Mouse (Mus musculus) layer of hippocampus, adult 2 months (tissue): Measurements from ENCODE around the gene Obsl1. TPM values are rescaled to one million over a fixed set of nuclear protein-coding genes. Genes with fewer than 3 reads are reported as not detected.

Experiments
- DNase-seq, 2 experiments: peaks; one replicate each; pipeline ENCODE4 v3.0.0; 2022; ENCODE audit warnings: low spot score in 2 of 2
- H3K27ac ChIP-seq: fragments of 200-600 bp; 2 replicates; pipeline ENCODE4 v1.8.1; 2022
- H3K4me3 ChIP-seq: fragments of 200-600 bp; 2 replicates; pipeline ENCODE4 v1.8.1; 2022; ENCODE audit warnings: mild to moderate bottlenecking
- CTCF ChIP-seq: fragments of 200-600 bp; conservative IDR thresholded peaks from 2 replicates; pipeline ENCODE4 v1.8.1; 2022; ENCODE audit warnings: antibody characterized with exemption, mild to moderate bottlenecking, moderate library complexity
- long read RNA-seq, 2 experiments: library from polyadenylated mRNA; stranded (forward); transcript quantifications; one replicate each; pipeline ENCODE4 v2.0.0; 2021; ENCODE audit warnings: borderline mapping rate in 2 of 2
- total RNA-seq, 2 experiments: library from RNA; stranded (reverse); gene quantifications; 2 replicates each; pipeline ENCODE4 v1.2.3; 2021

Obsl1 gene
- 10 to 100 TPM; 20.6 to 25.9 TPM for total RNA-seq
- long read RNA-seq, experiment 1, full-length matches to known transcripts: 4 of 13 reads
- long read RNA-seq, experiment 1, partial matches to known transcripts: 4 of 13 reads
- long read RNA-seq, experiment 1, other reads (novel, unspliced or antisense): 5 of 13 reads
- long read RNA-seq, experiment 2, full-length matches to known transcripts: 5 of 19 reads
- long read RNA-seq, experiment 2, partial matches to known transcripts: 7 of 19 reads
- long read RNA-seq, experiment 2, other reads (novel, unspliced or antisense): 7 of 19 reads

GRCm38 (mm10) chr1:75505956-75506831 lies at the start of gene Obsl1:
Gene Obsl1, minus strand, starts transcription at chr1:75506452.
- peak in 1 of 2 experiments; percentile 49 for DNase-seq
- peak within 1 kb of the TSS; percentile 84 for H3K4me3 ChIP-seq
- no peak for TF ChIP-seq CTCF
- H3K27ac ChIP-seq: peak within 1 kb of the TSS; percentile 94

DNA sequence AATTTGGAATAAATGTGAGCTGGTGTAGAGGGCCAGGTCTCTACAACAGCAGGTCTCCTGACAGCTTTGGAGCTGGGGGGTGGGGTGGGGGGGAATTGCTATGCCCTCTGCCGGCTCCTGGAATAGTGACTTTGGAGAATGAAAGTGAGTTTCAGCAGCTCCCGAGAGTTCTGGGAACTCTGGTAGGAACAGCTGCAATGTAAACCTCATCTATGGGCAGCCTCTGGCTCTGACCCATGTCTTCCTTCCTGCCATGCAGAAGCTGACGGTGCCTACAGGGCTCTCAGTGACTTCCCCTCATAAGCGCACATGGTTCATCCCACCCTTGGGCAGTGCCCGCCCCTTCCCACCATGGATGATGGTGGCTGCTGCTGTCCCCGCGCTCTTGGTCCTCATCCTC lies 49.4 kb upstream of the Obsl1 start:
- no peak for DNase-seq
- 0 out of 2 replicates have a peak, but pooled peaks have one; percentile 7 for TF ChIP-seq CTCF
- peak overlapping the region; percentile 64 for H3K27ac ChIP-seq
- H3K4me3 ChIP-seq: no peak overlapping the region

- no peak for DNase-seq
- TF ChIP-seq CTCF: no peak
- no peak overlapping the region for H3K27ac ChIP-seq
- no peak overlapping the region for H3K4me3 ChIP-seq
Measured at GRCm38 (mm10) chr1:75550586-75550985, 44.3 kb upstream of the Obsl1 start.

GRCm38 (mm10) chr1:75549289-75550279 lies 43.3 kb upstream of the Obsl1 start:
- Histone ChIP-seq H3K4me3 (no peak overlapping the region), H3K27ac (no peak overlapping the region)
- no peak for DNase-seq
- no peak for TF ChIP-seq CTCF

- no peak for TF ChIP-seq CTCF
- no peak overlapping the region for H3K27ac ChIP-seq
Measured at GRCm38 (mm10) chr1:75548871-75549270, 42.6 kb upstream of the Obsl1 start.

GRCm38 (mm10) chr1:75548083-75548482 lies 41.8 kb upstream of the Obsl1 start:
- no peak for DNase-seq
- Histone ChIP-seq H3K4me3 (no peak overlapping the region), H3K27ac (no peak overlapping the region)
- TF ChIP-seq CTCF: no peak

More at GRCm38 (mm10) chr1:75548871-75549270, 42.6 kb upstream of the Obsl1 start:
- H3K4me3 ChIP-seq: no peak overlapping the region
- DNase-seq: no peak

GRCm38 (mm10) chr1:75547351-75547750 lies 41.1 kb upstream of the Obsl1 start:
- TF ChIP-seq CTCF: no peak
- Histone ChIP-seq H3K27ac (peak overlapping the region; percentile 97; the same call in 1 of the 2 replicates), H3K4me3 (peak overlapping the region; percentile 66)
- DNase-seq: no peak

GRCm38 (mm10) chr1:75545965-75546956 lies 40.0 kb upstream of the Obsl1 start, which contains the start of gene Slc4a3:
Gene Slc4a3, plus strand, starts transcription at chr1:75546266.
- DNase-seq: peak; percentile 47 to 51
- H3K4me3 ChIP-seq: peak within 1 kb of the TSS; percentile 66
- peak within 1 kb of the TSS; percentile 97 for H3K27ac ChIP-seq
- TF ChIP-seq CTCF: peak; percentile 63

DNA sequence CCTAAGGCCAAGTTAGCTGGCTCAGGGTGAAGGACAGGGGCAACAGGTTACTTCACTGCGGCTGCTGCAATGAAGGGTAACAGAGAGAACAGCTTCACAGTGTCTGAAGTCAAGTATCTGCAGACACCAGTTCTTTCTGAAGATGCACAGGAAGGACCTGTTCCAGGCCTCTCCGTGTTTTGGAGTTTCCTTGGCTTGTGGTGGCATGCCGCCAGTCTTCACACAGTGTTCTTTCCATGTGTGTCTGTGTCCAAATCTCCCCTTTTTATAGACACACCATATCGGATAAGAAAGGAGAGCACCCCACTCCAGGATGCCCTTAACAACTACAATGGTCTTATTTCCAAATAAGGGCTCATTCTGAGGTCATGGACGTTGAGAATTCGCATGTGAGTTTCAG lies 38.1 kb upstream of the Obsl1 start:
- no peak for DNase-seq
- Histone ChIP-seq H3K27ac (no peak overlapping the region), H3K4me3 (no peak overlapping the region)
- no peak for TF ChIP-seq CTCF

DNA sequence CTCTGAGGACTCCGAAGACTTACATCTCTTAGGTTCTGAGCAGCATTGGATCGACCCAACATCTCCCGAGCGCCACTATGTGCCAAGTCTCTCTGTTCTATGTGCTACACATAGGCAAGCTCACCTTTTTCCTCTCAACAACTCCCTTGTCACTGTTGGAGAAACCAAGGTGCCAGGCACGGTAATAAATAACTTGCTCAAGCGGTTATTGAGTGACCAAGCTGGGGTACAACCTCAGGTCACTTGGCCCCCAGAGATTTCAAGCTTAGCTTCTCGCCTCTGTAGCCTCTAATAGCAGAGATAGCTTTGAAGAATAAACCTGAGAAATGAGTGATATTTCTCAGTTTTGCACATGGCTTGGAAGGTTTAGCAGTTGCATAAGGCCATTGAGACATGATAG lies 35.2 kb upstream of the Obsl1 start:
- Histone ChIP-seq H3K27ac (no peak overlapping the region), H3K4me3 (no peak overlapping the region)
- no peak for DNase-seq
- no peak for TF ChIP-seq CTCF

- no peak for TF ChIP-seq CTCF
- Histone ChIP-seq H3K27ac (no peak overlapping the region; the same call in 1 of the 2 replicates), H3K4me3 (no peak overlapping the region)
- DNase-seq: no peak
Measured at GRCm38 (mm10) chr1:75538597-75539190, 32.4 kb upstream of the Obsl1 start.
